Mouse (Mus musculus) frontal cortex, adult (tissue): ENCODE measurements around the gene Ak2.
A peak's percentile ranks its signal among the peaks of the same experiment; 100 is the strongest.

ENCODE experiments used
- ATAC-seq: cut with Nextera tagmentation; 2 replicates; pipeline ENCODE4 v1.9.2; 2017; ENCODE audit warnings: mild to moderate bottlenecking, moderate library complexity, mixed read lengths; ENCODE audit not compliant: low TSS enrichment

The Ak2 gene

GRCm38 (mm10) chr4:128991500-128992008 is at the start of gene Ak2:
TSS of gene Ak2 (plus strand) at chr4:128991958.
- ATAC-seq = no peak

- ATAC-seq = no peak
Measured at GRCm38 (mm10) chr4:128942346-128942745, 49.4 kb upstream of the Ak2 start.

- no peak for ATAC-seq
Measured at GRCm38 (mm10) chr4:128946736-128947135, 45.0 kb upstream of the Ak2 start.

GRCm38 (mm10) chr4:128947326-128947933 is 44.3 kb upstream of the Ak2 start:
- no peak for ATAC-seq

- no peak for ATAC-seq
Measured at GRCm38 (mm10) chr4:128948137-128948674, 43.6 kb upstream of the Ak2 start.

- ATAC-seq = peak; percentile 57; the same call in 1 of the 2 replicates
Measured at GRCm38 (mm10) chr4:128949470-128950005, 42.2 kb upstream of the Ak2 start.

GRCm38 (mm10) chr4:128950461-128950860 is 41.3 kb upstream of the Ak2 start:
- no peak for ATAC-seq

GRCm38 (mm10) chr4:128953851-128954250 is 37.9 kb upstream of the Ak2 start:
- no peak for ATAC-seq

- ATAC-seq = peak; percentile 56
Measured at GRCm38 (mm10) chr4:128957155-128957911, 34.4 kb upstream of the Ak2 start.

- ATAC-seq = no peak
Measured at GRCm38 (mm10) chr4:128958156-128958555, 33.6 kb upstream of the Ak2 start.

- ATAC-seq = no peak
Measured at GRCm38 (mm10) chr4:128958849-128959248, 32.9 kb upstream of the Ak2 start.

GRCm38 (mm10) chr4:128959676-128960075 is 32.1 kb upstream of the Ak2 start:
- no peak for ATAC-seq

GRCm38 (mm10) chr4:128961301-128962028 is 30.3 kb upstream of the Ak2 start:
- ATAC-seq = no peak

GRCm38 (mm10) chr4:128962029-128962925 is 29.5 kb upstream of the Ak2 start, which contains the start of gene Azin2:
TSS of gene Azin2 (minus strand) at chr4:128962442.
- peak; percentile 91 for ATAC-seq

- 0 out of 2 replicates have a peak, but pooled peaks have one; percentile 9 for ATAC-seq
Measured at GRCm38 (mm10) chr4:128962926-128963290, 28.9 kb upstream of the Ak2 start.

- no peak for ATAC-seq
Measured at GRCm38 (mm10) chr4:128966751-128967150, 25.0 kb upstream of the Ak2 start.

- no peak for ATAC-seq
Measured at GRCm38 (mm10) chr4:128969081-128969480, 22.7 kb upstream of the Ak2 start.

- ATAC-seq = no peak
Measured at GRCm38 (mm10) chr4:128969607-128970416, 21.9 kb upstream of the Ak2 start.

- no peak for ATAC-seq
Measured at GRCm38 (mm10) chr4:128970417-128970807, 21.3 kb upstream of the Ak2 start.
